Mouse (Mus musculus) testis, adult 2 months (tissue): ENCODE data around the gene Rph3al.

Experiments used
- CTCF ChIP-seq: fragments of 200-500 bp; IDR thresholded peaks from 2 replicates; pipeline ENCODE4 v1.5.1; 2012; ENCODE audit warnings: low read depth, mild to moderate bottlenecking, inconsistent platforms, low read length, moderate library complexity; ENCODE audit not compliant: control insufficient read depth, insufficient read depth, insufficient replicate concordance
- POLR2A ChIP-seq: fragments of 200-500 bp; IDR thresholded peaks from 2 replicates; pipeline ENCODE4 v1.6.1; 2012; ENCODE audit warnings: low read depth, mild to moderate bottlenecking, inconsistent platforms, low read length, moderate library complexity; ENCODE audit not compliant: control insufficient read depth

GRCm38 (mm10) chr11:75795321-75795636 lies 142.9 kb downstream of the Rph3al start:
- TF ChIP-seq CTCF (no peak), POLR2A (no peak)
